ENCODE assay signal across 8 mouse cellular contexts in genomic region chr4:137861461-137862011, GRCm38 (mm10). TPM values are rescaled to one million over a fixed set of nuclear protein-coding genes. Genes with fewer than 3 reads are reported as not detected.
DNase-seq lines count a peak whose midpoint lies in the region; ATAC-seq and TF ChIP-seq lines count a peak whose summit lies in the region.

No protein-coding gene starts in this region.

- peak; percentile 77; the same call in 1 of the 2 replicates for ATAC-seq in embryonic facial prominence, embryonic 12.5 days (ENCODE audit: insufficient number of reproducible peaks, insufficient read depth, low FRiP score, low TSS enrichment)
- ATAC-seq in intestine, embryonic 14.5 days (replicated peaks; ENCODE audit: low FRiP score, low TSS enrichment, low read depth): peak; percentile 65
- ATAC-seq in lung, embryonic 16.5 days (ENCODE audit: low read depth): peak; percentile 72

- H3K4me3 ChIP-seq in testis, adult 2 months (ENCODE audit: control insufficient read depth, low read depth, low read length): peak overlapping the region; percentile 63
- H3K4me3 ChIP-seq in embryonic facial prominence, embryonic 12.5 days: peak overlapping the region; percentile 81
- H3K4me3 ChIP-seq in intestine, embryonic 14.5 days (ENCODE audit: low read depth, low read length): peak overlapping the region; percentile 84
- H3K4me3 ChIP-seq in lung, embryonic 16.5 days (ENCODE audit: low read length): peak overlapping the region; percentile 69
- peak overlapping the region; percentile 77 for H3K4me3 ChIP-seq in small intestine, adult 2 months (ENCODE audit: low read depth, low read length)

- no peaks in the 10 kb centered on the region for H3K9me3 ChIP-seq in embryonic facial prominence, embryonic 12.5 days
- H3K9me3 ChIP-seq in intestine, embryonic 14.5 days (ENCODE audit: control insufficient read depth, low read length): no peaks in the 10 kb centered on the region
- no peaks in the 10 kb centered on the region for H3K9me3 ChIP-seq in lung, embryonic 16.5 days (ENCODE audit: control insufficient read depth, low read length)

- H3K27ac ChIP-seq in testis, adult 2 months (ENCODE audit: control insufficient read depth, insufficient read depth, low read depth, low read length): peak overlapping the region; percentile 70
- peak overlapping the region; percentile 75 for H3K27ac ChIP-seq in embryonic facial prominence, embryonic 12.5 days
- peak overlapping the region; percentile 79 for H3K27ac ChIP-seq in intestine, embryonic 14.5 days (ENCODE audit: low read depth)
- peak overlapping the region; percentile 75 for H3K27ac ChIP-seq in lung, embryonic 16.5 days (ENCODE audit: low read length)
- H3K27ac ChIP-seq in small intestine, adult 2 months (ENCODE audit: insufficient read depth, low read depth, low read length): peak overlapping the region; percentile 97

- WGBS in embryonic facial prominence, embryonic 12.5 days: 12% methylated on average over 17 of the region's 17 CpGs
- 8% methylated on average over 17 of the region's 17 CpGs for WGBS in intestine, embryonic 14.5 days
- 10% methylated on average over 14 of the region's 17 CpGs for WGBS in lung, embryonic 16.5 days
- 2% methylated on average over 17 of the region's 17 CpGs for WGBS in small intestine, adult 2 months

- TF ChIP-seq CTCF in testis, adult 2 months (IDR thresholded peaks at IDR 0.05; ENCODE audit: control insufficient read depth, insufficient read depth, insufficient replicate concordance, low read depth, low read length): no peak
- no peak for TF ChIP-seq CTCF in small intestine, adult 2 months (IDR thresholded peaks at IDR 0.05; ENCODE audit: extremely low read depth, insufficient read length, insufficient replicate concordance, low read depth, low read length)

- peak overlapping the region; percentile 53 for H3K9ac ChIP-seq in embryonic facial prominence, embryonic 12.5 days
- H3K9ac ChIP-seq in intestine, embryonic 14.5 days (ENCODE audit: low read length): peak overlapping the region; percentile 85
- peak overlapping the region; percentile 70 for H3K9ac ChIP-seq in lung, embryonic 16.5 days (ENCODE audit: low read length)

- H3K4me2 ChIP-seq in embryonic facial prominence, embryonic 12.5 days (replicated peaks): peak overlapping the region; percentile 82
- peak overlapping the region; percentile 64 for H3K4me2 ChIP-seq in intestine, embryonic 14.5 days (ENCODE audit: low read length)
- peak overlapping the region; percentile 88 for H3K4me2 ChIP-seq in lung, embryonic 16.5 days (ENCODE audit: low read depth, low read length)

- DNase-seq in testis, postnatal 14 days (ENCODE audit: low spot score): no peak
- peak; percentile 97 for DNase-seq in intestine, embryonic 14.5 days (ENCODE audit: low spot score)
- DNase-seq in left cerebral cortex, postnatal 25 days (ENCODE audit: low spot score in 2 of 2): no peak
- no peak for DNase-seq in urinary bladder, postnatal 4 days (ENCODE audit: low spot score in 2 of 2)

- H3K27me3 ChIP-seq in testis, adult 2 months (ENCODE audit: control insufficient read depth, insufficient read depth, low read length): no peaks in the 10 kb centered on the region
- H3K27me3 ChIP-seq in embryonic facial prominence, embryonic 12.5 days: no peaks in the 10 kb centered on the region
- H3K27me3 ChIP-seq in intestine, embryonic 14.5 days (replicated peaks; ENCODE audit: control insufficient read depth, insufficient read depth, low read length): no peaks in the 10 kb centered on the region
- H3K27me3 ChIP-seq in lung, embryonic 16.5 days (ENCODE audit: control insufficient read depth, insufficient read depth, low read depth, low read length): no peaks in the 10 kb centered on the region; the same call in 1 of the 2 replicates
- no peaks in the 10 kb centered on the region for H3K27me3 ChIP-seq in small intestine, adult 2 months (ENCODE audit: control insufficient read depth, insufficient read depth, low read length)

- intact Hi-C loops in left cerebral cortex, postnatal 25 days (cut with DNase I): no loop called here

- H3K36me3 ChIP-seq in testis, adult 2 months (ENCODE audit: control insufficient read depth, insufficient read depth, low read length): no peaks in the 10 kb centered on the region
- no peaks in the 10 kb centered on the region for H3K36me3 ChIP-seq in embryonic facial prominence, embryonic 12.5 days
- no peaks in the 10 kb centered on the region for H3K36me3 ChIP-seq in intestine, embryonic 14.5 days (ENCODE audit: control insufficient read depth, insufficient read depth, low read length)
- H3K36me3 ChIP-seq in lung, embryonic 16.5 days (ENCODE audit: control insufficient read depth, insufficient read depth, low read length): no peaks in the 10 kb centered on the region
- H3K36me3 ChIP-seq in small intestine, adult 2 months (ENCODE audit: control insufficient read depth, insufficient read depth, low read length): no peaks in the 10 kb centered on the region

- H3K4me1 ChIP-seq in testis, adult 2 months (ENCODE audit: control insufficient read depth, insufficient read depth, low read length): peaks cover 15% of the 10 kb centered on the region
- H3K4me1 ChIP-seq in embryonic facial prominence, embryonic 12.5 days: peaks cover 48% of the 10 kb centered on the region
- H3K4me1 ChIP-seq in intestine, embryonic 14.5 days (replicated peaks; ENCODE audit: control insufficient read depth, insufficient read depth, low read length): peaks cover 35% of the 10 kb centered on the region
- H3K4me1 ChIP-seq in lung, embryonic 16.5 days (replicated peaks; ENCODE audit: control insufficient read depth, insufficient read depth, low read length): peaks cover 21% of the 10 kb centered on the region
- peaks cover 44% of the 10 kb centered on the region for H3K4me1 ChIP-seq in small intestine, adult 2 months (ENCODE audit: control insufficient read depth, insufficient read depth, insufficient read length, low read length)

- no peak for TF ChIP-seq POLR2A in testis, adult 2 months (IDR thresholded peaks at IDR 0.05; ENCODE audit: control insufficient read depth, low read depth, low read length)
- no peak; the same call in 1 of the 2 replicates for TF ChIP-seq POLR2A in small intestine, adult 2 months (IDR thresholded peaks at IDR 0.05; ENCODE audit: low read depth, low read length)

RNA-seq across cellular contexts. Expression of gene Ece1, which starts 0.5 kb away (rescaled TPM):
- 4.7 and 6.0 TPM in 2 replicates for polyA plus RNA-seq in testis, adult 2 months (2012; rRNA removed)
- 32.6 and 36.7 TPM in 2 replicates for polyA plus RNA-seq in embryonic facial prominence, embryonic 12.5 days (2016; fragmentation: Nextera tagmentation; extraction: Ambion mirVana)
- 94.2 and 96.9 TPM in 2 replicates for polyA plus RNA-seq in intestine, embryonic 14.5 days (2014; fragmentation: Nextera tagmentation; extraction: Ambion mirVana)
- 48.1 and 53.8 TPM in 2 replicates for polyA plus RNA-seq in lung, embryonic 16.5 days (2015; fragmentation: Nextera tagmentation; extraction: Ambion mirVana)
- 27.9 and 37.7 TPM in 2 replicates for polyA plus RNA-seq in small intestine, adult 2 months (2012; rRNA removed)
- 10 to 100 TPM; 70.5 to 72.2 TPM for total RNA-seq in left cerebral cortex, postnatal 25 days (2021)
